Mouse (Mus musculus) v-Abl transformed pro-B cells (cell line): ENCODE data around the gene Sprr1a.
"Not testable (repeated sequence)": the region's sequence is repeated elsewhere in the genome, so short reads cannot be mapped to it uniquely, and the experiment has no call there.

Experiments used
- in situ Hi-C, 2 experiments: fragments of 400-800 bp; cut with MboI; formaldehyde crosslinking; loops; one replicate each; pipeline ENCODE4 v1.15.1; 2025; ENCODE audit not compliant: unreplicated experiment in 2 of 2

The Sprr1a gene

DNA sequence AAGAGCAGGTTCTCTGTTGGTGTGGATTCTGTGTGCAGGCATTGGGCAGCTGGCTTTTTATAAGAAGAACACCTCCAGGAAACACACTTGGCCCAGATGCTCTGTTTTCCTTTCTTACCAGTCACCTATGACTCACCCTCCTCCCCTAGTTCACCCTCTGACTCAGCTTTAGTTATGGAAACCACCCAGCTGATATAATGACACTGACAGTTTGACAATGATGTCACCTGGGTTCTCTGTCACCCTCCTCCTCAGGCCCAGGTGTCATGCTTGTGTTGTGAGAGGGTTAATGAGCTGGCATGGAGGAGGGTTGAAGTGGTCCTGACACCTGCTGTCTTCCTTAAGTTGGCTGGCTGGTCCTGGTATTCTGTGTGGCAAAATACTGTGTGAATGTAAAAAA lies at the start of gene Sprr1a:
Gene Sprr1a, minus strand, starts transcription at position 33 of the 400 bp plus-strand sequence.
- in situ Hi-C loops, result no loop called here

DNA sequence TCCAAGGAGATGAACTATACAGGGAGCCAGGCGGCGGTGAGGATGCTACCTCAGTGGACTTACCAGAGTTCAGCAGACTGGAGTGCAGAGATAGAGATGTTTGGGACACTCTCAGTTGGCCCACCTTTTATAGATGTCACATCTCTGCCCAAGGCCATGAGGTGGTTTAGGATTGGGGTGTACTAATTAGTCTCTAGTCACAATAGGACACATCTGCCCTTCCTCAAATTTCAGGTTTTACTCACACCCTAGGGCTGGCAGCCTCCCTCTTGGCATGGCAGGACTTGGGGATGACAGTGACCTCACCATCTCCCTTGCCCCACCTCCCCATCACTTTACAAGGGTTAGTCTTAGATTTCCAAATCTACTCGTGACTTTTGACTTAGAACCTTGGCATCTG lies 48.7 kb upstream of the Sprr1a start, which contains the start of gene 2310046K23Rik:
Gene 2310046K23Rik, minus strand, starts transcription at position 101 of the 400 bp plus-strand sequence.
- in situ Hi-C loops, result no loop called here

DNA sequence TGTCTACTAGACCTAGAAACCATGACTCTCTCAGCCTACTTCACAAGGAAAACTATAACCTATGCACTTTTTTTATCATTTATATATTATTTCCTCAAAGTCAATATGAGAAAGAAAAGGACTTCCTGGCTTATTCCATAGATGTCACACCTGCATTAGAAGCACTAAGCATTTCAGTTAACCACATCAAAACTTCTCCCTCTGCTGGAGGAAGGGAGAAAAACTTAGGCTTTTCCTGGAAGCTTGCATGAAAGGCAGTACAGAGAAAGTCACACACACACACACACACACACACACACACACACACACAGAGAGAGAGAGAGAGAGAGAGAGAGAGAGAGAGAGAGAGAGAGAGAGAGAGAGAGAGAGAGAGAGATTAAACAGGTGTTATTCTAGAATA lies 26.6 kb upstream of the Sprr1a start:
- in situ Hi-C loops, result no loop called here

DNA sequence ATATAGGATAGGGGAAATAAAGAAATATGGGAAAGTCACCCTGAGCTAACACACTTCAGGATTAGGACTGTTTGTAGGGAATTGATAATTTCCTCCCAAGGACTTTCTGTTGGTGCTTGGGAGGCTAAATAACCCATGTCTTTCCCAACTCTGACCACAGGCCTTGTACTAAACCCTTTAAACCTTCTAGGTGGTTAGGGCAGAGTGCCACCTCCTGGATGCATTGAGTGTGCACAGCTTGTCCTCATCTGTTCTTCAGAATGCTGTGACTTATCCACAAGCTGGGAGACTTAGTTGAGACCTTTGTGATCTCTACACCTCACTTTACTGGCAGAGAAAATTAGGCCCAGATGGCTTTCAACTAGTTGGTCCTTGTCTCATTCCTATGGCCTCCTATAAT lies 25.1 kb upstream of the Sprr1a start:
- in situ Hi-C loops, result no loop called here

DNA sequence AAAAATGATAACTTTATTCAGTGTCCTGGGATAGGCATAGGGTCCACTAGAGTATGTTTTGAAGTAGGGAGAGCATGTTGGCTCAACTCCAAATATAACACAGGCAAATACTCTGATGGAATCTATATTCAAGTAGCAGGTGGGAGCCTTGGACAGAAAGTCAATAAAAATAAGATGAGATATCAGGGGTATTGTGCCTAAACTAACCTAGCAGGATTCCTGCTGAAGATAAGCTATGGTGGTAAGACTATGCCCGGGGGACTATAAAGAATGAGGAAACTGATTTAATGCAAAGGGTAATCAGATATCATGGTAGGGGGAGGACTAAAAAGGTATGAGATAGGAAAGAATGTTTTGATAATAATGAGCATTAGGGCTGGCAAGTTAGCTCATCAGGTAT lies 22.5 kb upstream of the Sprr1a start:
- in situ Hi-C loops, result no loop called here

DNA sequence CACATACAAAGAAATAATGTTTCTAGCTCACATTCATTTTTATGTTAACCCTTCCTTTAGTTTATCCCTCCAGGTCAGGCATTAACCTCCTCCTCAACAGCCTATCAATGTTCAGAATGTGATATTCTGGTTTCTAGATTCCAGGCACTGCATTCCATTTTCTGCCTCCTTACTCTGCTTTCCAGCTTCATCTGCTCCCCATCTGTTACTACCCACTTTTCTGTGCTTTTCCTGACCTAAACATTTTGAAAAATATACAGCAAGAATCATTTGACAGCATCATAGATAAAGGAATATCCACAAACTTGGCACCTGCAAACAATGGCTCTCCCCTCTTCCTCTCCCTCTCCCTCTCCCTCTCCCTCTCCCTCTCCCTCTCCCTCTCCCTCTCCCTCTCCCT lies 17.8 kb upstream of the Sprr1a start:
- in situ Hi-C loops, result no loop called here

DNA sequence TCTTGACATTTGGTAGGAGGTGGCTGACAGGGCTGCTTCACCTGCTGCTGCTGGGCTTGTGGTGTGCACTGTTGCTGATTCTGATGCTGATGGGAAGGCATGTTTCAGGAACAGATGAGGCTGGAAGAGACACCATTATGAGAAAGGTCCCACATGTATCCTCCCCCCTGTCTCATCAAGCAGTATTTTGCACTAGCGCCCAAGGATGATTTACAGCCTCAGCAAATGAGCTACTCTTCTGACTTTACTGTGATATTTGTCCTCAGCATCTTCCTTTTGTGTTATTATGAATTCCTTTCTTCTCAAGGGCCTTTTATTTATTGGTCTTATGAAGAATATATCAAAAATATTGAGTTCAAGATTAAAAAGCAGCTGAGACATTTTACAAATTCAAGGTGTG lies 14.7 kb upstream of the Sprr1a start, which contains the start of gene Sprr4:
Gene Sprr4, minus strand, starts transcription at position 101 of the 400 bp plus-strand sequence.
- in situ Hi-C loops, result no loop called here

DNA sequence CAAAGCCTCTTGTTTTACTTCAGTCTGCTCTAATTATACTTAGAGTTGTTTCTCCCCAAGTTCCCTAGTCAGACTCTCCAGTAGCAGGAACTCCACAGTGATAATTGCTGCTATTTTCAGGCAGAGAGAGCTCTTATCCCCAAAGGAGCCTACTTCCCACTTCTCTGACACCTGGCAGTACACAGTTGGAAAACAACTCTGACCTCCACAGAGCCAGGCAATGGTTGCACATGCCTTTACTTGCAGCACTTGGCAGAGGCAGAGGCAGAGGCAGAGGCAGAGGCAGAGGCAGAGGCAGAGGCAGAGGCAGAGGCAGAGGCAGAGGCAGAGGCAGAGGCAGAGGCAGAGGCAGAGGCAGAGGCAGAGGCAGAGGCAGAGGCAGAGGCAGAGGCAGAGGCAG lies 4.6 kb upstream of the Sprr1a start:
- in situ Hi-C loops, result not testable (repeated sequence)

DNA sequence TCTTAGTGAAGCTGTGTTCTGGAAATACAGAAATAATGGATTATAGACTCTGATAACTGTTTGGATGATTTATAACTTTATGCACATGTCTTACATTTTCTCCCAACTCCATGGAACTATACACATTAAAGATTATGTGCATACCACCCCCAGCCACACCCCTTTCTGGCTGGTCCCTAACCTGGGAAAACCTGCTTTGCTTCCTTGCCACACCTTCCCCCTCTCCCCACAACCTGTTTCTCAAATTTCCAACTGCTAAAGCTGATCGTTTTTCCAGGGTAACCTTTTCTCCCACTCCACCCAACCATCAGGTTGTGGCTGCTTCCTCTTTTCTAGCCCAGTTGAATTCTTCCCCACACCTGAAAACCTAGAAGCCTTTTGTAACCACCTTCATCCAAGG lies 612 bp upstream of the Sprr1a start:
- in situ Hi-C loops, result no loop called here

DNA sequence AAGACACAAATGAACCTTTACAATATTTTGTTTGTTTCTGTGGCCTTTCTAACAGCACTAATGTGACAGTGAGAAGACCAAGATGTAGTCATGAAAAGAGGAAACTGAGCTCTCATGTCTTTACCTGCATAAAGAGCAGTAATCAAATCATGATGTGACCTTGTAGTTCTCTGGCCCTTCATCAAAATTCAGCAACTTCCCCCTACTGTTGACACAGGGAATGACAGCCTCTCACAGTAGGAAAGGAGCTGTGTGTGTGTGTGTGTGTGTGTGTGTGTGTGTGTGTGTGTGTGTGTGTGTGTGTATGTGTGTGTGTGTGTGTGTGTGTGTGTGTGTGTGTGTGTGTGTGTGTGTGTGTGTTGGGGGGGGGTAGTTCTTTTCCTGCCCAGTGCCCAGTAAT lies 4.4 kb downstream of the Sprr1a start:
- in situ Hi-C loops, result not testable (repeated sequence)

DNA sequence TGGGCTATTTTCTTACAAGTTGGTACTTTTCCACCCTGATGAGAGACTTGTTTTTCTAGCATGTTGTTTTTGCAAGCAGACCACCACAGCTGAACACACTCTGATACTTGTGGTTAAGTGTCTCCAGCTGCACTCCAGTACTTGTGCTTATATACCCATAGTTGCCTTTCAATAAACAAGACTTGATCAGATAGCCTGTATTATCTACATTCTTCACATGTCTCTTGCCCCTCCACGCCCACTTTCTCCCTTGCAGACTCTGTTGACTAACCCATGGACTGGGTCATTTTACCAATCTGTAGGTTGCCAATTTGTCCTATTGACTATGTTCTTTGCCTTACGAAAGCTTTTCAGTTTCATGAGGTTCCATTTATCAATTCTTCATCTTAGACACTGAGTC lies 15.6 kb downstream of the Sprr1a start:
- in situ Hi-C loops, result no loop called here

DNA sequence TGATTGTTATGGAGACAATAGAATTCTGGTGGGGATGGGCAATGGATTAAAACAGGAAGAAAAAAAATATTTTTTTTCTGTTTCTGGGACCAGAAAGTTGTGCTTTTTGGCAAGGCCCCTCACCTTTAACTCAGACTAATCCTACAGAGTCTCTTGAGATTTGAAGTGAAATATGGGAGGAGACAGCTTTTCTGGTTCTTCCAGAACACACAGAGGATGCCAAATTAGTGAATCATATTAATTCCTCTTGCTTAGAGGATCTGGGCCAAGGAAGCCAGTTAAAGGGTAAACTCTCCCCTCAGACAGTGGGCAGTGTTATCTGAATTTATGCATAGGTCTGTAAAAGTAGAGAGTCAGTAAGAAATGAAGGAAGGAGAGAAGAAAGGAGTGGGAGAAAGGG lies 18.3 kb downstream of the Sprr1a start:
- in situ Hi-C loops, result no loop called here

DNA sequence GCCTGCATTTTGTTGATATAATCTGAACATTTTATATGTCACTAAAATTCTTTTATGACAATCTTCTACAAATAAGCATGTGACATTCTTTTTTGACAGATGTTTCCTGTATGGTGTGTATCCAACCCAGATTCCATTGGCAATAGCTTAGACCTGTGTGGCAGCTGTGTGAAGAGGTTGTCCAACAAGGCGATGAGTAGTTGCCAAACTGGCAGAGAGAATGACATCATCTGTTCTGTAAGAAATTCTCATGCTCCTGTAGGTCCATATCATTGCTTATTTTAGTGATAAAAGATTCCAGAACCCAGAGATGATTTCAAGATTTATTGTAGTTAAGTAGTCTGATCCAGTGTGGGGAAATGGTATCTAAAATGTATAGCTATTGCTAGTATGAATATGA lies 19.1 kb downstream of the Sprr1a start:
- in situ Hi-C loops, result no loop called here

DNA sequence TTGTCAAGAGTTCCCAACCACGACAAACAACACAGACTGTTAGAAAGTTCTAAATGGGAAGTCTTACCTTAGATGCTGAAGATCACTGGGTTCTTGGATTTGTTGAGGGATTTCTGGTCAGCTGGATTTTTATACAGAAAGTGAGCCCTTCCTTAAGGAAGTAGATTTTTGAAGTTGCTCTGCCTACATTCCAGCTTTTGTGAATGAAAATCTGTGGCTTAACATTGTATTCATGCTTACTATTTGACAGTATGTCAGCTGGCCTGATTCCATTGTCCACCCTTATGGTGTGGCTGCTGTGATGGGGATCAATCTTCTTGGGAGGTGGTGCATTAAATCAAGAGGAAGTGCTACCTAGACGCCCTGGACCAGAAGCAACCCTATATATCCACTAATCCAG lies 27.1 kb downstream of the Sprr1a start, which contains the start of gene Sprr3:
Gene Sprr3, minus strand, starts transcription at position 101 of the 400 bp plus-strand sequence.
- in situ Hi-C loops, result no loop called here

DNA sequence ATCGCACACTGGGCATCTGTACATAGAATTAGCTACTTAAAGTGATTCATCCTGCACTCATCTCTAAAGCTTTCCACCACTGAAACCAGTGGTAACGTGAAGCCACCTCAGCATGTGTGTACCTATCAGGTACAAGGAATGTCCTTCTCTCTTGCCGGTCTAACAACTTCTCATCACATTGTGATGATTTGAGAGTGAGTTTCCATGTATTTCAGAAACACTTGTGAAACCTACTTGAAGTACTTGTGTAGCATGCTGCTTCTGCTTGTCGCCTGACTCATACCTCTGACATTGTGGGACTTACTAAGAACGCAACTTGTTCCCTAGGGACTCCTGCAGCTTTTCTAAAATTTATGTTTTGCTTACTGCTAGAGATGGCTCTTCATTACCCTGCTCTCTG lies 30.5 kb downstream of the Sprr1a start:
- in situ Hi-C loops, result no loop called here

DNA sequence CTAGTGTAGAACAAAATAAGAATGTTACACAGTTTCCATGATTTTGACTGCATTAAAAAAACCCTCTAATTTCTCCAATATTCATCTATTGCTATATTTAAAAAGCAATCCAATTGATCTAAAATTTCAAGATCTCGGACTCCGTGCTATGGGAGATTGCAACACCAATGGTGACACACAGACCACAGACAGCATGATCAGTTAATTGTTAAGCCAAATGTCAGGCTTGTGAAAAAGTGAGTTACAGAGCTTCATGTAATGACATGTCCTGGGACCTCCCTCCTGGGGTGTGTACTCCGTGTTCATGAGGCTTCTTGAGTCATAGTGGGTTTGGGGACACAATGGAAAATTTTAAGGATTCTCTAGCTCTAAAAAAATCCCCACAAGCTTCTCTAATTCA lies 45.5 kb downstream of the Sprr1a start:
- in situ Hi-C loops, result no loop called here

DNA sequence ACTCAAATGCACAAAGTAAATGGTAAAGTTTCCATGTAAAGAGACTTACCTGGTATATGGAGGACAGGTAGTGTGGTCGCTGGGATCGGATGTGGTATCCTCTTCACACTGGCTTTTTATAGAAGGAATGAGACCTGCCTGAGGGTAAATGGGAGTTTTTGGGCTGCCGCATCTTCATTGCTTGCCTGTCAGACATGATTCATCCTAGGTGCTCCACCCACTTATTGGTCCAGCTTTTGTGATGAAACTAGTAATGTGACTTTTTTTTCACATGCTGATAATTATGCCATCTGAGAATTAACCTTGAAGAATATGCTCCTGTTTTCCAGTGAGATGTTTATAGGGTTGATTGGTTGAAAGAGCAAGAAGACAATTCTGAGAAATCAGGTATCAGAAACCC lies 47.0 kb downstream of the Sprr1a start, which contains the start of gene Sprr1b:
Gene Sprr1b, minus strand, starts transcription at position 101 of the 400 bp plus-strand sequence.
- in situ Hi-C loops, result no loop called here
